Mouse (Mus musculus): ENCODE data around the gene Gm21874. TPM values are rescaled to one million over a fixed set of nuclear protein-coding genes. Genes with fewer than 3 reads are reported as not detected.

Gm21874 gene
- polyA plus RNA-seq (2015; fragmentation: Nextera tagmentation; extraction: Ambion mirVana), result not detected in 2 replicates

DNA sequence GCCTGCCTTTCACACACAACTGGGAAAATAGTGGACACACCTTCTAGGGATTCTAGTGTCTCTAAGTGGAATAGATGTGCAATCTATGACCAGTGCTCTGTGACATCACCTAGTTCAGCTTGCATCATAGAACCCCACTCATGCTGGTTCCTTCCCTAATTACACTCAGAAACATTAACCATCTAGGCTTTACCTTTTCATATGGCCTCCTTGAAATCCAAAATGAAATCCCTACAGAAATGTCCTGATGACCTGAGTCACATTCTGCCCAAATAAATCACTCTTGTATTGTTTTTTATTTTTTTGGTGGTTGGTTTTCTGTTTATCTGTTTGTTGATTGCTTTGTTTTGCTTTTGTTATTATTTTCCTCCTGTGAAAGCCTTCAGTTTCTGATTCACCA is at the start of gene Gm21874:
Gm21874 (minus strand) TSS at position 101 of the 400 bp plus-strand sequence.

Other genes starting within 250 kb of the Gm21874 start
- not detected in 2 replicates for gene Gm21721, start 214.0 kb downstream of the Gm21874 start, polyA plus RNA-seq (2015; fragmentation: Nextera tagmentation; extraction: Ambion mirVana)
- not detected in 2 replicates for gene Gm21812, start 69.0 kb downstream of the Gm21874 start, polyA plus RNA-seq (2015; fragmentation: Nextera tagmentation; extraction: Ambion mirVana)

Data from spleen, postnatal 0 days (tissue).